Mouse (Mus musculus) embryonic facial prominence, embryonic 15.5 days (tissue): ENCODE measurements around the gene Vps72. TPM values are rescaled to one million over a fixed set of nuclear protein-coding genes. Genes with fewer than 3 reads are reported as not detected.
"Not testable (repeated sequence)": the region's sequence is repeated elsewhere in the genome, so short reads cannot be mapped to it uniquely, and the experiment has no call there.

Experiments used
- ATAC-seq: fragments of 200-750 bp; cut with Nextera tagmentation; 2 replicates; pipeline ENCODE4 v1.8.0; 2017; ENCODE audit warnings: low read depth, moderate TSS enrichment; ENCODE audit not compliant: insufficient number of reproducible peaks, low FRiP score, low TSS enrichment
- H3K27ac ChIP-seq: fragments of 300-500 bp; sonication (generic); replicated peaks from 2 replicates; pipeline ENCODE4 v1.5.1; 2015; ENCODE audit warnings: mild to moderate bottlenecking, inconsistent platforms
- H3K27me3 ChIP-seq: fragments of 300-500 bp; sonication (generic); 2 replicates; pipeline ENCODE4 v1.6.1; 2015; ENCODE audit warnings: inconsistent platforms
- H3K36me3 ChIP-seq: fragments of 300-500 bp; sonication (generic); 2 replicates; pipeline ENCODE4 v1.6.1; 2015; ENCODE audit warnings: mild to moderate bottlenecking, inconsistent platforms
- H3K4me1 ChIP-seq: fragments of 300-500 bp; sonication (generic); 2 replicates; pipeline ENCODE4 v1.6.1; 2015; ENCODE audit warnings: inconsistent platforms
- H3K4me2 ChIP-seq: fragments of 300-500 bp; sonication (generic); replicated peaks from 2 replicates; pipeline ENCODE4 v1.6.1; 2015; ENCODE audit warnings: mild to moderate bottlenecking, inconsistent platforms
- H3K4me3 ChIP-seq: fragments of 300-500 bp; sonication (generic); replicated peaks from 2 replicates; pipeline ENCODE4 v1.5.1; 2015; ENCODE audit warnings: mild to moderate bottlenecking, inconsistent platforms
- H3K9ac ChIP-seq: fragments of 300-500 bp; sonication (generic); 2 replicates; pipeline ENCODE4 v1.6.1; 2015; ENCODE audit warnings: inconsistent platforms
- H3K9me3 ChIP-seq: fragments of 300-500 bp; sonication (generic); replicated peaks from 2 replicates; pipeline ENCODE4 v1.6.1; 2016; ENCODE audit warnings: inconsistent platforms
- whole genome bisulfite sequencing: fragments of 180-500 bp; shearing (Covaris S2); methylation state at CpG from one replicate; pipeline ENCODE4 v1.1.7; 2015; 5-methylcytosine and 5-hydroxymethylcytosine counted together
- polyA plus RNA-seq: library from polyadenylated mRNA; unstranded; fragments of >200 nt; fragmentation: Nextera tagmentation; extraction: Ambion mirVana; gene quantifications from 2 replicates; pipeline ENCODE4 v1.2.1, GENCODE M21; 2015

Vps72 gene
- polyA plus RNA-seq, 1 experiment from 2014 or later: 162 TPM

- not testable (repeated sequence) for H3K9me3 ChIP-seq, H3K9ac ChIP-seq, H3K27ac ChIP-seq, H3K4me2 ChIP-seq, H3K27me3 ChIP-seq
- H3K4me3 ChIP-seq: peak overlapping the region; percentile 56
- ATAC-seq: peak; percentile 15
- peaks cover 31% of the 10 kb centered on the region for H3K36me3 ChIP-seq
- H3K4me1 ChIP-seq: peaks cover 19% of the 10 kb centered on the region
- WGBS: no CpG with 5 or more reads among the region's 12 CpGs
These were observed 23.3 kb downstream of the Vps72 start for GRCm38 (mm10) chr3:95134133-95134532.

GRCm38 (mm10) chr3:95135023-95135422 is 24.2 kb downstream of the Vps72 start:
- H3K27ac ChIP-seq: 0 out of 2 replicates have a peak overlapping the region, but pooled peaks have one; percentile 39
- H3K27me3 ChIP-seq: no peaks in the 10 kb centered on the region
- no peaks in the 10 kb centered on the region for H3K9me3 ChIP-seq
- WGBS: 19% methylated on average over 6 of the region's 6 CpGs
- peaks cover 19% of the 10 kb centered on the region for H3K4me1 ChIP-seq
- H3K4me2 ChIP-seq: peak overlapping the region; percentile 56
- H3K36me3 ChIP-seq: peaks cover 29% of the 10 kb centered on the region
- peak overlapping the region; percentile 31; the same call in 1 of the 2 replicates for H3K9ac ChIP-seq
- peak overlapping the region; percentile 37 for H3K4me3 ChIP-seq
- no peak for ATAC-seq

- Histone ChIP-seq H3K9me3 (no peaks in the 10 kb centered on the region), H3K9ac (no peak overlapping the region), H3K4me1 (peaks cover 19% of the 10 kb centered on the region), H3K27ac (no peak overlapping the region; the same call in 1 of the 2 replicates), H3K36me3 (peaks cover 30% of the 10 kb centered on the region), H3K4me3 (peak overlapping the region; percentile 37), H3K27me3 (no peaks in the 10 kb centered on the region), H3K4me2 (peak overlapping the region; percentile 56)
- ATAC-seq: no peak
- 74% methylated on average over 7 of the region's 7 CpGs for WGBS
These were observed 24.7 kb downstream of the Vps72 start for GRCm38 (mm10) chr3:95135433-95136052.

GRCm38 (mm10) chr3:95136336-95136735 is 25.5 kb downstream of the Vps72 start:
- WGBS: 88% methylated on average over 3 of the region's 3 CpGs
- Histone ChIP-seq H3K27me3 (no peaks in the 10 kb centered on the region), H3K36me3 (peaks cover 31% of the 10 kb centered on the region), H3K9me3 (no peaks in the 10 kb centered on the region), H3K27ac (no peak overlapping the region), H3K4me2 (no peak overlapping the region), H3K4me3 (no peak overlapping the region), H3K4me1 (peaks cover 19% of the 10 kb centered on the region), H3K9ac (no peak overlapping the region)
- no peak for ATAC-seq

- H3K4me2 ChIP-seq: no peak overlapping the region
- 73% methylated on average over 25 of the region's 25 CpGs for WGBS
- no peak for ATAC-seq
- H3K27ac ChIP-seq: no peak overlapping the region
- H3K27me3 ChIP-seq: no peaks in the 10 kb centered on the region
- H3K9me3 ChIP-seq: no peaks in the 10 kb centered on the region
- peaks cover 14% of the 10 kb centered on the region for H3K4me1 ChIP-seq
- H3K4me3 ChIP-seq: no peak overlapping the region
- peaks cover 27% of the 10 kb centered on the region for H3K36me3 ChIP-seq
- H3K9ac ChIP-seq: no peak overlapping the region
These were observed 28.9 kb downstream of the Vps72 start for GRCm38 (mm10) chr3:95139586-95140288.

- Histone ChIP-seq H3K9ac (no peak overlapping the region), H3K27ac (no peak overlapping the region), H3K9me3 (no peaks in the 10 kb centered on the region), H3K27me3 (no peaks in the 10 kb centered on the region), H3K4me3 (no peak overlapping the region), H3K4me1 (peaks cover 10% of the 10 kb centered on the region), H3K36me3 (peaks cover 27% of the 10 kb centered on the region), H3K4me2 (no peak overlapping the region)
- WGBS: 71% methylated on average over 18 of the region's 18 CpGs
- no peak for ATAC-seq
These were observed 29.4 kb downstream of the Vps72 start for GRCm38 (mm10) chr3:95140289-95140595.

- no peak for ATAC-seq
- WGBS: 91% methylated on average over 6 of the region's 6 CpGs
These were observed 30.0 kb downstream of the Vps72 start for GRCm38 (mm10) chr3:95140795-95141194.

GRCm38 (mm10) chr3:95141474-95141873 is 30.7 kb downstream of the Vps72 start:
- H3K4me2 ChIP-seq: no peak overlapping the region
- H3K9ac ChIP-seq: no peak overlapping the region
- peaks cover 27% of the 10 kb centered on the region for H3K36me3 ChIP-seq
- H3K27me3 ChIP-seq: no peaks in the 10 kb centered on the region
- H3K9me3 ChIP-seq: no peaks in the 10 kb centered on the region
- no peaks in the 10 kb centered on the region for H3K4me1 ChIP-seq
- H3K4me3 ChIP-seq: no peak overlapping the region
- ATAC-seq: no peak
- WGBS: 90% methylated on average over 9 of the region's 9 CpGs
- H3K27ac ChIP-seq: no peak overlapping the region

More at GRCm38 (mm10) chr3:95140795-95141194, 30.0 kb downstream of the Vps72 start:
- H3K9ac ChIP-seq: no peak overlapping the region
- H3K4me2 ChIP-seq: no peak overlapping the region
- H3K9me3 ChIP-seq: no peaks in the 10 kb centered on the region
- H3K4me1 ChIP-seq: peaks cover 5% of the 10 kb centered on the region; the same call in 1 of the 2 replicates
- no peak overlapping the region for H3K4me3 ChIP-seq
- no peaks in the 10 kb centered on the region for H3K27me3 ChIP-seq
- no peak overlapping the region for H3K27ac ChIP-seq
- H3K36me3 ChIP-seq: peaks cover 27% of the 10 kb centered on the region

- no peak within 1 kb of the TSS for H3K4me2 ChIP-seq
- no peak for ATAC-seq
- WGBS: 84% methylated on average over 10 of the region's 10 CpGs
These were observed 31.3 kb downstream of the Vps72 start, which contains the start of gene Tnfaip8l2 for GRCm38 (mm10) chr3:95141952-95142616. TSS of gene Tnfaip8l2 (minus strand) at chr3:95142360.

GRCm38 (mm10) chr3:95142617-95143011 is 31.8 kb downstream of the Vps72 start:
- Histone ChIP-seq H3K4me3 (no peak overlapping the region), H3K9ac (no peak overlapping the region), H3K27ac (no peak overlapping the region), H3K9me3 (no peaks in the 10 kb centered on the region), H3K4me2 (no peak overlapping the region), H3K27me3 (no peaks in the 10 kb centered on the region), H3K36me3 (peaks cover 27% of the 10 kb centered on the region), H3K4me1 (no peaks in the 10 kb centered on the region)
- WGBS: 7% methylated on average over 5 of the region's 5 CpGs
- ATAC-seq: 0 out of 2 replicates have a peak, but pooled peaks have one; percentile 52

More at GRCm38 (mm10) chr3:95141952-95142616, 31.3 kb downstream of the Vps72 start, which contains the start of gene Tnfaip8l2:
- Histone ChIP-seq H3K4me1 (no peaks in the 10 kb centered on the region), H3K4me3 (no peak within 1 kb of the TSS), H3K27me3 (no peaks in the 10 kb centered on the region), H3K9me3 (no peaks in the 10 kb centered on the region), H3K36me3 (peaks cover 27% of the 10 kb centered on the region), H3K27ac (no peak within 1 kb of the TSS), H3K9ac (no peak within 1 kb of the TSS)

GRCm38 (mm10) chr3:95147924-95148323 is 37.1 kb downstream of the Vps72 start:
- Histone ChIP-seq H3K36me3 (no peaks in the 10 kb centered on the region), H3K9me3 (no peaks in the 10 kb centered on the region), H3K4me1 (no peaks in the 10 kb centered on the region), H3K9ac (no peak overlapping the region), H3K27me3 (no peaks in the 10 kb centered on the region), H3K27ac (no peak overlapping the region), H3K4me2 (no peak overlapping the region), H3K4me3 (no peak overlapping the region)
- ATAC-seq: no peak
- 47% methylated on average over 3 of the region's 3 CpGs for WGBS
